Mouse (Mus musculus) heart, postnatal 14 days (tissue): ENCODE data around the gene Vmn2r100. TPM values are rescaled to one million over a fixed set of nuclear protein-coding genes. Genes with fewer than 3 reads are reported as not detected.

ENCODE experiments used
- DNase-seq, 2 experiments: peaks; one replicate each; pipeline ENCODE4 v3.0.0; 2021 to 2022
- intact Hi-C: fragments of 180-260 bp; cut with DNase I; formaldehyde crosslinking; loops from one replicate; pipeline ENCODE4 v1.15.1; 2025
- long read RNA-seq, 2 experiments: library from polyadenylated mRNA; stranded (forward); transcript quantifications; one replicate each; pipeline ENCODE4 v2.0.0; 2021
- total RNA-seq, 2 experiments: library from RNA; stranded (reverse); gene quantifications; 2 replicates each; pipeline ENCODE4 v1.2.3; 2021

Vmn2r100 gene
- not detected for total RNA-seq
- long read RNA-seq, experiment 1: 0 reads
- long read RNA-seq, experiment 2: 0 reads

- intact Hi-C loops: no loop called here
- DNase-seq: no peak
Observed at GRCm38 (mm10) chr17:19504432-19504831, at the start of gene Vmn2r100. Vmn2r100 (plus strand) TSS chr17:19504732.

GRCm38 (mm10) chr17:19482866-19483265, 21.7 kb upstream of the Vmn2r100 start:
- no peak for DNase-seq
- intact Hi-C loops: no loop called here

DNA sequence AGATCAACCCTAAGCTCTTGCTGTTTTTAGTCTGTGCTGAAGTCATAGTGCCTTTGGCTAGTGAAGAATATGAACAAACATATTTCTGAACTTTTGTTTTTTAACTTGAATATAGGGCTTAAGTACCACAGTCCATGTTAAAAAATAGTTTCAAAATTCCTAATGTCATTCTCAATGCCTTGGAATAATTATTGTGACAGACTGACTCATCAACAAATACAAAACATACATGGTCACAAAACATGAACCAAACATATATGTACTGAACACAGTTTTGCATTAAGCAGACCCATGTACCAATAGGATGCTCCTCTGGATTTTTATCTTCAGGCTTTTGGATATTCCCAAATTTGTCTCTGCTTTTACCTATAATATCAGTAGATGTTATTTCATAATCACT, 72.4 kb downstream of the Vmn2r100 start, which contains the start of gene Vmn2r101:
Gene Vmn2r101 (plus strand): TSS at position 301 of the 400 bp plus-strand sequence.
- DNase-seq: no peak
- intact Hi-C loops: no loop called here

Other genes with a start within 250 kb of the Vmn2r100 start
- not detected for gene Vmn2r99, start 142.8 kb upstream of the Vmn2r100 start, total RNA-seq
- not detected for gene Vmn2r101, start 72.5 kb downstream of the Vmn2r100 start, total RNA-seq
- gene Vmn2r102, start 155.6 kb downstream of the Vmn2r100 start, total RNA-seq: not detected